Mouse (Mus musculus) heart, adult 2 months (tissue): ENCODE measurements around the gene Lpar2. TPM values are rescaled to one million over a fixed set of nuclear protein-coding genes. Genes with fewer than 3 reads are reported as not detected.

Experiments
- DNase-seq, 2 experiments: peaks; one replicate each; pipeline ENCODE4 v3.0.0; 2021
- H3K27ac ChIP-seq: fragments of 200-600 bp; 2 replicates; pipeline ENCODE4 v1.8.1; 2022
- H3K27me3 ChIP-seq: fragments of 200-500 bp; 2 replicates; pipeline ENCODE4 v1.6.1; 2012; ENCODE audit warnings: mild to moderate bottlenecking, low read length, inconsistent platforms, mixed read lengths; ENCODE audit not compliant: control insufficient read depth, insufficient read depth
- H3K36me3 ChIP-seq: fragments of 200-500 bp; 2 replicates; pipeline ENCODE4 v1.6.1; 2012; ENCODE audit warnings: low read length, inconsistent platforms; ENCODE audit not compliant: control insufficient read depth, insufficient read depth
- H3K4me1 ChIP-seq: fragments of 200-500 bp; 2 replicates; pipeline ENCODE4 v1.6.1; 2011; ENCODE audit warnings: low read length; ENCODE audit not compliant: control insufficient read depth, insufficient read depth
- H3K4me3 ChIP-seq: fragments of 200-600 bp; 2 replicates; pipeline ENCODE4 v1.8.1; 2022
- H3K79me2 ChIP-seq: fragments of 200-500 bp; replicated peaks from 2 replicates; pipeline ENCODE4 v1.6.1; 2012; ENCODE audit warnings: mild to moderate bottlenecking, inconsistent platforms, low read length, moderate library complexity, mixed read lengths; ENCODE audit not compliant: control insufficient read depth, insufficient read depth
- H3K9ac ChIP-seq: fragments of 200-500 bp; 2 replicates; pipeline ENCODE4 v1.6.1; 2012; ENCODE audit warnings: low read depth, mild to moderate bottlenecking, control low read depth, inconsistent platforms, low read length, mixed read lengths
- CTCF ChIP-seq: fragments of 200-600 bp; IDR thresholded peaks from 2 replicates; pipeline ENCODE4 v1.8.1; 2022; ENCODE audit warnings: antibody characterized with exemption, mild to moderate bottlenecking, moderate library complexity
- EP300 ChIP-seq: fragments of 200-500 bp; IDR thresholded peaks from 2 replicates; pipeline ENCODE4 v1.6.1; 2011; ENCODE audit warnings: low read depth, low read length, control low read depth; ENCODE audit not compliant: insufficient read depth
- POLR2A ChIP-seq: fragments of 200-500 bp; IDR thresholded peaks from 2 replicates; pipeline ENCODE4 v1.6.1; 2011; ENCODE audit warnings: mild to moderate bottlenecking, low read depth, low read length, control low read depth; ENCODE audit not compliant: insufficient read depth
- WGBS: fragments of 180-500 bp; shearing (Covaris S2); methylation state at CpG from one replicate; pipeline ENCODE4 v1.1.7; 2018; 5-methylcytosine and 5-hydroxymethylcytosine counted together
- intact Hi-C: fragments of 180-260 bp; cut with DNase I; formaldehyde crosslinking; loops from one replicate; pipeline ENCODE4 v1.15.1; 2025
- polyA plus RNA-seq: library from polyadenylated mRNA; depleted of rRNA; stranded (reverse); fragments of >200 nt; gene quantifications from 2 replicates; pipeline ENCODE4 v1.2.3, GENCODE M21; 2012
- total RNA-seq, 2 experiments: library from RNA; stranded (reverse); gene quantifications; 2 replicates each; pipeline ENCODE4 v1.2.3; 2021

The Lpar2 gene
- total and polyA plus RNA-seq, 3 experiments, result 0.18 to 0.53 (median 0.25) TPM

DNA sequence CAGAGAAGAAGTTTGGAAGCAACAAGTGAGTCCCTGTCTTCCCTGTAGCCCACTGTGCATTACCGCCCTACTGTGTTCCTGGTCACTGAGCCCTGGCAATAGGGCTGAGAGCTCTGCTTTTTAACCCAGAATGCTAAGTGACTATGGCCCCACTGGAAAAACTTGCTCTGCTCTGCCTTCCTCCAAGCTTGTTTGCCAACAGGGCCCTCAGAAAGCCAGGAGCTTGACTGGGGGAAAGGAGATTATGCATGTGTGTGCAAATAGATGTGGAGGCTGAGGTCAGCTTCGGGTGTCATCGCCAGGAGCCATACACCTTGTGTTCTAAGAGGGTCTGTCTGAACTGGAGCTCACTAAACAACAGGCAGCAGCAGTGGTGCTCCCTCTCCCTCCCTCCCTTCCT, 28.1 kb upstream of the Lpar2 start:
- H3K9ac ChIP-seq, result no peak overlapping the region
- no peaks in the 10 kb centered on the region; the same call in none of the 2 replicates for H3K4me1 ChIP-seq
- peaks cover 3% of the 10 kb centered on the region; the same call in 1 of the 2 replicates for H3K36me3 ChIP-seq
- no peaks in the 10 kb centered on the region for H3K27me3 ChIP-seq
- intact Hi-C loops, result loop anchor here (5.0 kb wide), 3 partner anchors 47 to 167 kb away; partner anchors contain the start of genes Zfp868 and Zfp963
- 95% methylated on average over 3 of the region's 3 CpGs for WGBS
- TF ChIP-seq EP300 (no peak), CTCF (no peak), POLR2A (no peak)
- H3K27ac ChIP-seq, result no peak overlapping the region
- no peak overlapping the region for H3K4me3 ChIP-seq
- no peak for DNase-seq
- peaks cover 3% of the 10 kb centered on the region for H3K79me2 ChIP-seq

- peaks cover 3% of the 10 kb centered on the region; the same call in 1 of the 2 replicates for H3K36me3 ChIP-seq
Measured at GRCm38 (mm10) chr8:69794901-69795300, 27.3 kb upstream of the Lpar2 start.

DNA sequence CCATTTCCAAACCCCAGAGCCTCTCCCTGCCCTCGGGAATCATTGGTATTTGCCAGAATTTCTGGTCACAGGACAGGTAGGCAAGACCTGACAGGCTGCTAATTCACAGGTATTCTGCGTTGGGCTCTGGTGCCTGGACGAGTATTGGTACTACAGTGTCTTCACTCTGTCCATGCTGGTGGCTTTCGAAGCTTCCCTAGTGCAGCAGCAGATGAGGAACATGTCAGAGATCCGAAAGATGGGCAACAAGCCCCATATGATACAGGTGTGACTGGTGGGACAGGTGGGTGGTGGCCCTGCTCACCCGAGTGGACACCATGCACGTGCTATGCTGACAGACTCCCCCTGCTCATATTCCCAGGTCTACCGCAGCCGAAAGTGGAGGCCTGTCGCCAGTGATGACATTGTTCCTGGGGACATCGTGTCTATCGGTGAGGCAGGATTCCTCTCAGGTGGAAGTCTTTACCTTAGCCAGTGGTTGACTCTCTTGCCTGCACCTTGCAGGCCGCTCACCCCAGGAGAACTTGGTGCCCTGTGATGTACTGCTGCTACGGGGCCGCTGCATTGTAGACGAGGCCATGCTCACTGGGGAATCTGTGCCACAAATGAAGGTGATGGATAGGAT, 25.4 kb upstream of the Lpar2 start:
- peaks cover 3% of the 10 kb centered on the region; the same call in 1 of the 2 replicates for H3K36me3 ChIP-seq
- H3K9ac ChIP-seq, result no peak overlapping the region
- no peak for TF ChIP-seq POLR2A
- no peak for TF ChIP-seq CTCF
- no peak for TF ChIP-seq EP300
- no peak overlapping the region for H3K27ac ChIP-seq
- H3K4me1 ChIP-seq, result no peaks in the 10 kb centered on the region; the same call in none of the 2 replicates
- intact Hi-C loops, result no loop called here
- no peaks in the 10 kb centered on the region for H3K27me3 ChIP-seq
- no peak for DNase-seq
- H3K4me3 ChIP-seq, result no peak overlapping the region
- no peaks in the 10 kb centered on the region for H3K79me2 ChIP-seq
- WGBS, result 95% methylated on average over 16 of the region's 16 CpGs

More at GRCm38 (mm10) chr8:69794901-69795300, 27.3 kb upstream of the Lpar2 start:
- Histone ChIP-seq H3K79me2 (peaks cover 3% of the 10 kb centered on the region), H3K27ac (no peak overlapping the region), H3K4me3 (no peak overlapping the region), H3K9ac (no peak overlapping the region), H3K4me1 (no peaks in the 10 kb centered on the region; the same call in none of the 2 replicates), H3K27me3 (no peaks in the 10 kb centered on the region)
- 96% methylated on average over 6 of the region's 6 CpGs for WGBS
- TF ChIP-seq CTCF, result no peak
- intact Hi-C loops, result loop anchor here (5.0 kb wide), 3 partner anchors 48 to 168 kb away; partner anchors contain the start of genes Zfp868 and Zfp963
- DNase-seq, result no peak

GRCm38 (mm10) chr8:69797661-69798060, 24.6 kb upstream of the Lpar2 start:
- DNase-seq, result no peak
- Histone ChIP-seq H3K36me3 (no peaks in the 10 kb centered on the region), H3K9ac (no peak overlapping the region), H3K4me1 (no peaks in the 10 kb centered on the region; the same call in 1 of the 2 replicates), H3K27me3 (no peaks in the 10 kb centered on the region), H3K4me3 (no peak overlapping the region), H3K27ac (no peak overlapping the region), H3K79me2 (no peaks in the 10 kb centered on the region)
- WGBS, result 95% methylated on average over 10 of the region's 10 CpGs
- intact Hi-C loops, result no loop called here
- no peak for TF ChIP-seq EP300
- no peak for TF ChIP-seq POLR2A
- TF ChIP-seq CTCF, result no peak

- no peaks in the 10 kb centered on the region for H3K4me1 ChIP-seq
- no peak overlapping the region for H3K9ac ChIP-seq
- H3K27me3 ChIP-seq, result no peaks in the 10 kb centered on the region
- H3K27ac ChIP-seq, result no peak overlapping the region
- no peak for DNase-seq
- no peak overlapping the region for H3K4me3 ChIP-seq
- TF ChIP-seq EP300, result no peak
- TF ChIP-seq CTCF, result no peak
- intact Hi-C loops, result no loop called here
- 94% methylated on average over 8 of the region's 8 CpGs for WGBS
- H3K36me3 ChIP-seq, result no peaks in the 10 kb centered on the region
- no peaks in the 10 kb centered on the region for H3K79me2 ChIP-seq
Measured at GRCm38 (mm10) chr8:69799261-69799660, 23.0 kb upstream of the Lpar2 start.

DNA sequence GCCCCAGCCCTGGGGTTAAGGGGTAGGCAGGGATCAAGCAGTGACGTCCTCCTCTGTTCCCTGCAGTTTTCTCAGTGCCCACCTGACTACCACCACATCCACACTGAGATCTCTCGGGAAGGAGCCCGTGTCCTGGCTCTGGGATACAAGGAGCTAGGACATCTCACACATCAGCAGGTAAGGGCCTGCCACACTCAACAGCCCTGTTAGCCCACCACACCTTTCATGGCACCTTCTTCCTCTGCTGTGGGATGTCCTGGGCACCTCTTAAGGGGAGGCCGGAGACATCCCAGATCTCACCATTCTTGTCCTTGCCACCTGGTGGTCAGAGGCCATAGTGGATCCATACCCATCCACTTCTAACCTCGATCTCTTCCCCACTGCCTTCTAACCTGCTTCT, 22.3 kb upstream of the Lpar2 start:
- Histone ChIP-seq H3K36me3 (no peaks in the 10 kb centered on the region), H3K27ac (no peak overlapping the region), H3K79me2 (no peaks in the 10 kb centered on the region), H3K27me3 (no peaks in the 10 kb centered on the region), H3K4me1 (no peaks in the 10 kb centered on the region), H3K4me3 (no peak overlapping the region), H3K9ac (no peak overlapping the region)
- intact Hi-C loops, result no loop called here
- DNase-seq, result no peak
- no peak for TF ChIP-seq EP300
- no peak for TF ChIP-seq CTCF
- no peak for TF ChIP-seq POLR2A
- 89% methylated on average over 5 of the region's 5 CpGs for WGBS
